ENCODE assay signal across 26 mouse cellular contexts in genomic region chr6:93665056-93665805, GRCm38 (mm10).
"Had no signal": no experiment of that assay in that cellular context is flagged by ENCODE, and none has a peak within 500 bp of the region (broad histone marks: within the 10 kb centered on the region; RNA-seq: fewer than 3 reads in every experiment).

No protein-coding gene starts in this region.

- ATAC-seq: hindbrain, postnatal 0 days; intestine, embryonic 16.5 days; liver, postnatal 0 days had no signal

- H3K36me3 ChIP-seq: heart, embryonic 10.5 days; heart, embryonic 12.5 days; hindbrain, embryonic 10.5 days; hindbrain, embryonic 12.5 days; kidney, embryonic 15.5 days; liver, embryonic 13.5 days; liver, embryonic 15.5 days had no signal

- H3K4me1 ChIP-seq: heart, embryonic 10.5 days; heart, embryonic 12.5 days; kidney, embryonic 15.5 days; liver, embryonic 13.5 days; liver, embryonic 15.5 days had no signal

- H3K27ac ChIP-seq: gastrocnemius, adult 2 months; heart, embryonic 10.5 days; hindbrain, embryonic 10.5 days; hindbrain, embryonic 12.5 days; hindbrain, embryonic 14.5 days; hindbrain, postnatal 0 days; kidney, embryonic 15.5 days; kidney, postnatal 0 days; liver, embryonic 13.5 days; liver, embryonic 15.5 days had no signal

- H3K4me3 ChIP-seq: gastrocnemius, adult 2 months; heart, embryonic 10.5 days; heart, embryonic 12.5 days; hindbrain, embryonic 10.5 days; hindbrain, embryonic 12.5 days; kidney, embryonic 15.5 days; liver, embryonic 13.5 days; liver, embryonic 15.5 days had no signal

- H3K4me2 ChIP-seq: heart, embryonic 12.5 days; hindbrain, embryonic 12.5 days; hindbrain, embryonic 14.5 days; kidney, embryonic 15.5 days; liver, embryonic 11.5 days; liver, embryonic 13.5 days; liver, embryonic 15.5 days had no signal

- H3K9me3 ChIP-seq: heart, embryonic 10.5 days; heart, embryonic 12.5 days; hindbrain, embryonic 10.5 days; hindbrain, embryonic 12.5 days; kidney, embryonic 15.5 days; liver, embryonic 13.5 days; liver, embryonic 15.5 days had no signal

- H3K27me3 ChIP-seq: heart, embryonic 12.5 days; hindbrain, embryonic 12.5 days; kidney, embryonic 15.5 days; liver, embryonic 13.5 days; liver, embryonic 15.5 days had no signal

- DNase-seq: gastrocnemius, adult 2 months; gastrocnemius, postnatal 10 days; gastrocnemius, postnatal 25 days; heart, postnatal 10 days; heart, postnatal 4 days; kidney, adult 11 months; kidney, adult 2 months; kidney, adult 9 months; kidney, postnatal 14 days; kidney, postnatal 36 days; layer of hippocampus, adult 9-11 months; layer of hippocampus, postnatal 36 days; liver; liver, embryonic 13.5 days; liver, postnatal 0 days had no signal

- H3K9ac ChIP-seq: heart, embryonic 12.5 days; hindbrain, embryonic 12.5 days; hindbrain, embryonic 14.5 days; kidney, embryonic 15.5 days; liver, embryonic 13.5 days; liver, embryonic 15.5 days; liver, postnatal 0 days had no signal
